Mouse (Mus musculus) fibroblast of lung, adult 2 months (primary cell): ENCODE results near the gene Ache.
A peak's percentile ranks its signal among the peaks of the same experiment; 100 is the strongest.
"Not testable (repeated sequence)": the region's sequence is repeated elsewhere in the genome, so short reads cannot be mapped to it uniquely, and the experiment has no call there.

ENCODE experiments used
- DNase-seq: peaks from one replicate; pipeline ENCODE4 v3.0.0-alpha.2; 2011; ENCODE audit warnings: low read depth

Ache gene

GRCm38 (mm10) chr5:137287032-137287952, at the start of gene Ache:
TSS of gene Ache (plus strand) at chr5:137287519.
- DNase-seq, result no peak

GRCm38 (mm10) chr5:137263897-137264720, 23.2 kb upstream of the Ache start:
- DNase-seq, result no peak

- no peak for DNase-seq
Measured at GRCm38 (mm10) chr5:137264787-137265186, 22.5 kb upstream of the Ache start.

GRCm38 (mm10) chr5:137268131-137268910, 19.0 kb upstream of the Ache start:
- no peak for DNase-seq

GRCm38 (mm10) chr5:137277360-137278342, 9.7 kb upstream of the Ache start:
- no peak for DNase-seq

GRCm38 (mm10) chr5:137284411-137284810, 2.9 kb upstream of the Ache start:
- not testable (repeated sequence) for DNase-seq

- DNase-seq, result no peak
Measured at GRCm38 (mm10) chr5:137285045-137285444, 2.3 kb upstream of the Ache start.

- DNase-seq, result no peak
Measured at GRCm38 (mm10) chr5:137285986-137286385, 1.3 kb upstream of the Ache start.

- peak; percentile 52 for DNase-seq
Measured at GRCm38 (mm10) chr5:137286655-137287031, 676 bp upstream of the Ache start.

- DNase-seq, result no peak
Measured at GRCm38 (mm10) chr5:137287953-137288743, 829 bp downstream of the Ache start.

- DNase-seq, result no peak
Measured at GRCm38 (mm10) chr5:137288999-137289470, 1.7 kb downstream of the Ache start.

- DNase-seq, result no peak
Measured at GRCm38 (mm10) chr5:137289591-137290365, 2.5 kb downstream of the Ache start.

- no peak for DNase-seq
Measured at GRCm38 (mm10) chr5:137290677-137291076, 3.4 kb downstream of the Ache start.

GRCm38 (mm10) chr5:137291381-137291926, 4.1 kb downstream of the Ache start:
- DNase-seq, result no peak

GRCm38 (mm10) chr5:137293282-137293681, 6.0 kb downstream of the Ache start:
- DNase-seq, result no peak

- peak; percentile 90 for DNase-seq
Measured at GRCm38 (mm10) chr5:137293839-137294743, 6.8 kb downstream of the Ache start, which contains the start of gene Ufsp1. TSS of gene Ufsp1 (plus strand) at chr5:137294629.

GRCm38 (mm10) chr5:137294744-137295093, 7.4 kb downstream of the Ache start:
- DNase-seq, result no peak

GRCm38 (mm10) chr5:137295296-137295695, 8.0 kb downstream of the Ache start:
- DNase-seq, result no peak
